Mouse (Mus musculus): Measurements from ENCODE around the gene Emid1. TPM values are rescaled to one million over a fixed set of nuclear protein-coding genes. Genes with fewer than 3 reads are reported as not detected.
A peak's percentile ranks its signal among the peaks of the same experiment; 100 is the strongest.

Emid1 gene
- polyA plus RNA-seq (2014; fragmentation: Nextera tagmentation; extraction: Ambion mirVana): 7.9 and 9.8 TPM in 2 replicates

GRCm38 (mm10) chr11:5151680-5152337 is at the start of gene Emid1:
TSS of gene Emid1 (minus strand) at chr11:5152257.
- DNase-seq (peak; percentile 73), ATAC-seq (ENCODE audit: low FRiP score, low TSS enrichment) (peak; percentile 46; the same call in 1 of the 2 replicates)
- Histone ChIP-seq H3K36me3 (ENCODE audit: control insufficient read depth, insufficient read depth, low read length) (no peaks in the 10 kb centered on the region), H3K4me2 (ENCODE audit: low read length) (peak within 1 kb of the TSS; percentile 95), H3K27me3 (ENCODE audit: control insufficient read depth, insufficient read depth, low read length) (peaks cover 21% of the 10 kb centered on the region; the same call in 1 of the 2 replicates), H3K4me1 (ENCODE audit: control insufficient read depth, insufficient read depth, low read length) (0 out of 2 replicates have a peak, but pooled peaks cover 6% of the 10 kb centered on the region), H3K9ac (replicated peaks; ENCODE audit: low read length) (peak within 1 kb of the TSS; percentile 54), H3K4me3 (replicated peaks; ENCODE audit: low read depth, low read length) (peak within 1 kb of the TSS; percentile 48), H3K27ac (replicated peaks; ENCODE audit: low read depth, low read length) (no peak within 1 kb of the TSS), H3K9me3 (ENCODE audit: control insufficient read depth, low read length) (no peaks in the 10 kb centered on the region)
- WGBS: under 1% methylated on average over 47 of the region's 53 CpGs

GRCm38 (mm10) chr11:5199879-5200278 is 47.8 kb upstream of the Emid1 start:
- ATAC-seq (ENCODE audit: low FRiP score, low TSS enrichment) (no peak), DNase-seq (no peak)
- H3K4me2 ChIP-seq (ENCODE audit: low read length): no peak overlapping the region
- no peak overlapping the region for H3K27ac ChIP-seq (replicated peaks; ENCODE audit: low read depth, low read length)
- H3K27me3 ChIP-seq (ENCODE audit: control insufficient read depth, insufficient read depth, low read length): no peaks in the 10 kb centered on the region
- no peaks in the 10 kb centered on the region for H3K4me1 ChIP-seq (ENCODE audit: control insufficient read depth, insufficient read depth, low read length)
- 91% methylated on average over 2 of the region's 2 CpGs for WGBS
- H3K4me3 ChIP-seq (replicated peaks; ENCODE audit: low read depth, low read length): no peak overlapping the region
- no peaks in the 10 kb centered on the region; the same call in 1 of the 2 replicates for H3K36me3 ChIP-seq (ENCODE audit: control insufficient read depth, insufficient read depth, low read length)
- no peak overlapping the region for H3K9ac ChIP-seq (replicated peaks; ENCODE audit: low read length)
- no peaks in the 10 kb centered on the region for H3K9me3 ChIP-seq (ENCODE audit: control insufficient read depth, low read length)

- Histone ChIP-seq H3K27me3 (ENCODE audit: control insufficient read depth, insufficient read depth, low read length) (no peaks in the 10 kb centered on the region), H3K4me1 (ENCODE audit: control insufficient read depth, insufficient read depth, low read length) (no peaks in the 10 kb centered on the region), H3K27ac (replicated peaks; ENCODE audit: low read depth, low read length) (no peak overlapping the region), H3K4me2 (ENCODE audit: low read length) (no peak overlapping the region), H3K36me3 (ENCODE audit: control insufficient read depth, insufficient read depth, low read length) (peaks cover 3% of the 10 kb centered on the region; the same call in 1 of the 2 replicates), H3K9ac (replicated peaks; ENCODE audit: low read length) (no peak overlapping the region), H3K9me3 (ENCODE audit: control insufficient read depth, low read length) (no peaks in the 10 kb centered on the region), H3K4me3 (replicated peaks; ENCODE audit: low read depth, low read length) (no peak overlapping the region)
- no peak for DNase-seq
- no peak for ATAC-seq (ENCODE audit: low FRiP score, low TSS enrichment)
- 89% methylated on average over 5 of the region's 5 CpGs for WGBS
Measured at GRCm38 (mm10) chr11:5197068-5197467, 45.0 kb upstream of the Emid1 start.

- no peaks in the 10 kb centered on the region for H3K27me3 ChIP-seq (ENCODE audit: control insufficient read depth, insufficient read depth, low read length)
- no peaks in the 10 kb centered on the region for H3K9me3 ChIP-seq (ENCODE audit: control insufficient read depth, low read length)
- H3K27ac ChIP-seq (replicated peaks; ENCODE audit: low read depth, low read length): no peak overlapping the region
- 53% methylated on average over 7 of the region's 7 CpGs for WGBS
- H3K36me3 ChIP-seq (ENCODE audit: control insufficient read depth, insufficient read depth, low read length): peaks cover 3% of the 10 kb centered on the region; the same call in 1 of the 2 replicates
- no peak overlapping the region for H3K9ac ChIP-seq (replicated peaks; ENCODE audit: low read length)
- no peaks in the 10 kb centered on the region for H3K4me1 ChIP-seq (ENCODE audit: control insufficient read depth, insufficient read depth, low read length)
- no peak overlapping the region for H3K4me3 ChIP-seq (replicated peaks; ENCODE audit: low read depth, low read length)
- ATAC-seq (ENCODE audit: low FRiP score, low TSS enrichment): no peak
- no peak overlapping the region for H3K4me2 ChIP-seq (ENCODE audit: low read length)
- no peak for DNase-seq
Measured at GRCm38 (mm10) chr11:5196583-5196982, 44.5 kb upstream of the Emid1 start.

GRCm38 (mm10) chr11:5193576-5193881 is 41.5 kb upstream of the Emid1 start:
- Histone ChIP-seq H3K27ac (replicated peaks; ENCODE audit: low read depth, low read length) (no peak overlapping the region), H3K9me3 (ENCODE audit: control insufficient read depth, low read length) (no peaks in the 10 kb centered on the region), H3K4me1 (ENCODE audit: control insufficient read depth, insufficient read depth, low read length) (0 out of 2 replicates have a peak, but pooled peaks cover 6% of the 10 kb centered on the region), H3K27me3 (ENCODE audit: control insufficient read depth, insufficient read depth, low read length) (no peaks in the 10 kb centered on the region), H3K4me2 (ENCODE audit: low read length) (no peak overlapping the region), H3K4me3 (replicated peaks; ENCODE audit: low read depth, low read length) (no peak overlapping the region), H3K36me3 (ENCODE audit: control insufficient read depth, insufficient read depth, low read length) (peaks cover 3% of the 10 kb centered on the region; the same call in 1 of the 2 replicates), H3K9ac (replicated peaks; ENCODE audit: low read length) (no peak overlapping the region)
- no peak for DNase-seq
- WGBS: 65% methylated on average over 1 of the region's 1 CpGs
- no peak for ATAC-seq (ENCODE audit: low FRiP score, low TSS enrichment)

- WGBS: 86% methylated on average over 8 of the region's 8 CpGs
- Histone ChIP-seq H3K9me3 (ENCODE audit: control insufficient read depth, low read length) (no peaks in the 10 kb centered on the region), H3K4me1 (ENCODE audit: control insufficient read depth, insufficient read depth, low read length) (0 out of 2 replicates have a peak, but pooled peaks cover 6% of the 10 kb centered on the region), H3K4me3 (replicated peaks; ENCODE audit: low read depth, low read length) (no peak overlapping the region), H3K36me3 (ENCODE audit: control insufficient read depth, insufficient read depth, low read length) (peaks cover 3% of the 10 kb centered on the region; the same call in 1 of the 2 replicates), H3K27ac (replicated peaks; ENCODE audit: low read depth, low read length) (no peak overlapping the region), H3K9ac (replicated peaks; ENCODE audit: low read length) (no peak overlapping the region), H3K27me3 (ENCODE audit: control insufficient read depth, insufficient read depth, low read length) (no peaks in the 10 kb centered on the region), H3K4me2 (ENCODE audit: low read length) (no peak overlapping the region)
- DNase-seq: no peak
- no peak for ATAC-seq (ENCODE audit: low FRiP score, low TSS enrichment)
Measured at GRCm38 (mm10) chr11:5192840-5193575, 41.0 kb upstream of the Emid1 start.

GRCm38 (mm10) chr11:5192084-5192516 is 40.0 kb upstream of the Emid1 start:
- DNase-seq (no peak), ATAC-seq (ENCODE audit: low FRiP score, low TSS enrichment) (no peak)
- Histone ChIP-seq H3K27me3 (ENCODE audit: control insufficient read depth, insufficient read depth, low read length) (no peaks in the 10 kb centered on the region), H3K36me3 (ENCODE audit: control insufficient read depth, insufficient read depth, low read length) (peaks cover 3% of the 10 kb centered on the region; the same call in 1 of the 2 replicates), H3K9me3 (ENCODE audit: control insufficient read depth, low read length) (no peaks in the 10 kb centered on the region), H3K4me2 (ENCODE audit: low read length) (no peak overlapping the region), H3K27ac (replicated peaks; ENCODE audit: low read depth, low read length) (no peak overlapping the region), H3K4me3 (replicated peaks; ENCODE audit: low read depth, low read length) (no peak overlapping the region), H3K4me1 (ENCODE audit: control insufficient read depth, insufficient read depth, low read length) (0 out of 2 replicates have a peak, but pooled peaks cover 6% of the 10 kb centered on the region), H3K9ac (replicated peaks; ENCODE audit: low read length) (no peak overlapping the region)
- WGBS: 63% methylated on average over 9 of the region's 9 CpGs

- Histone ChIP-seq H3K4me2 (ENCODE audit: low read length) (no peak overlapping the region), H3K36me3 (ENCODE audit: control insufficient read depth, insufficient read depth, low read length) (no peaks in the 10 kb centered on the region), H3K4me3 (replicated peaks; ENCODE audit: low read depth, low read length) (no peak overlapping the region), H3K27me3 (ENCODE audit: control insufficient read depth, insufficient read depth, low read length) (no peaks in the 10 kb centered on the region), H3K4me1 (ENCODE audit: control insufficient read depth, insufficient read depth, low read length) (0 out of 2 replicates have a peak, but pooled peaks cover 9% of the 10 kb centered on the region), H3K9ac (replicated peaks; ENCODE audit: low read length) (no peak overlapping the region), H3K27ac (replicated peaks; ENCODE audit: low read depth, low read length) (no peak overlapping the region), H3K9me3 (ENCODE audit: control insufficient read depth, low read length) (no peaks in the 10 kb centered on the region)
- no peak for ATAC-seq (ENCODE audit: low FRiP score, low TSS enrichment)
- no peak for DNase-seq
- WGBS: 54% methylated on average over 9 of the region's 9 CpGs
Measured at GRCm38 (mm10) chr11:5189239-5189933, 37.3 kb upstream of the Emid1 start.

Measured in midbrain, embryonic 14.5 days (tissue).